Mouse (Mus musculus): Measurements from ENCODE around the gene Megf9. TPM values are rescaled to one million over a fixed set of nuclear protein-coding genes. Genes with fewer than 3 reads are reported as not detected.

The Megf9 gene
- polyA plus RNA-seq, 1 experiment from 2014 or later = 12.9 TPM

Other genes starting within 250 kb of the Megf9 start
- gene Cdk5rap2, start 124.6 kb downstream of the Megf9 start, polyA plus RNA-seq (2015; fragmentation: Nextera tagmentation; extraction: Ambion mirVana) = 16.3 and 17.2 TPM in 2 replicates